ENCODE assay signal across 12 mouse cellular contexts in the genomic region with DNA sequence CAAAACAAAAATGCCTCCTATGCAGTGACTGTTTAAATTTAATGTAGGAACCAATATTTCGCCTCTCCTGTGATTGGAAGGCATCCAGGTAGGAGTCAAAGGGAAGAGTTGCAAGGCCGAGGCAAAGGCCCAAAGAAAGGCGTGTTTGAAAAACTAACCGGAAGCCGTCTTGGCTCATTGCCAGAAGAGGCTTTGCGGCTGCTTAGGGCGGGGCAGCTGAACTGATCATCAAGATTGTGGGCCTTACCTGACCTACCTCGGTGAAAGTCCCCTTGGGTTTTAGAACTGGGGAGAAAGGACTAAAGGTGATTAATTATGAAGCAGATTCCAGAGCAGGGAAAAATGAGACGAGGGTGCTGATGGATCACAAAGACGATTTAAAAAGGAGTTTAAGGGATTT.
DNase-seq lines count a peak whose midpoint lies in the region; ATAC-seq and TF ChIP-seq lines count a peak whose summit lies in the region.
"Had no signal": no experiment of that assay in that cellular context is flagged by ENCODE, and none has a peak within 500 bp of the region (broad histone marks: within the 10 kb centered on the region; RNA-seq: fewer than 3 reads in every experiment).

No protein-coding gene starts in this region.

- TF ChIP-seq CTCF in MEL (IDR thresholded peaks at IDR 0.05 in 2 of 3, conservative IDR thresholded peaks at IDR 0.05 in 1 of 3; ENCODE audit: control insufficient read depth in 1 of 3, insufficient read depth in 1 of 3, low read depth in 2 of 3, low read length in 3 of 3, poor library complexity in 1 of 3, severe bottlenecking in 1 of 3), result no peak

- peak overlapping the region; percentile 13 to 35 for H3K4me3 ChIP-seq in MEL (ENCODE audit: control insufficient read depth in 1 of 2, insufficient read depth in 1 of 2, low read depth in 2 of 2, low read length in 2 of 2)
- H3K4me3 ChIP-seq: limb, embryonic 10.5 days; myocyte had no signal

- peaks cover 0 to 13% of the 10 kb centered on the region in 2 experiments; a peak in 2 of 4 replicates for H3K36me3 ChIP-seq in MEL (ENCODE audit: control insufficient read depth in 1 of 2, insufficient read depth in 2 of 2, low read length in 2 of 2)

- H3K4me1 ChIP-seq in MEL (ENCODE audit: control insufficient read depth in 1 of 2, insufficient read depth in 2 of 2, low read length in 2 of 2), result peaks cover 8 to 17% of the 10 kb centered on the region in 2 experiments
- H3K4me1 ChIP-seq: limb, embryonic 10.5 days had no signal

- no peak for TF ChIP-seq RAD21 in MEL (IDR thresholded peaks at IDR 0.05; ENCODE audit: low read depth, low read length)

- TF ChIP-seq POLR2A in MEL (IDR thresholded peaks at IDR 0.05; ENCODE audit: control insufficient read depth in 1 of 2, insufficient read depth in 1 of 2, low read depth in 1 of 2, low read length in 2 of 2, poor library complexity in 1 of 2), result no peak

- no peaks in the 10 kb centered on the region for H3K27me3 ChIP-seq in MEL (ENCODE audit: control insufficient read depth in 1 of 2, insufficient read depth in 2 of 2, low read length in 2 of 2)

- 0 out of 2 replicates have a peak overlapping the region, but pooled peaks have one; percentile 31 for H3K27ac ChIP-seq in MEL (ENCODE audit: control insufficient read depth, low read depth, low read length)
- H3K27ac ChIP-seq: kidney, postnatal 0 days; limb, embryonic 10.5 days had no signal

- H3K9ac ChIP-seq in MEL (ENCODE audit: control insufficient read depth, low read depth, low read length, poor library complexity, severe bottlenecking), result peak overlapping the region; percentile 43

- peak; percentile 55 to 62; a peak in 2 of 4 replicates for TF ChIP-seq EP300 in MEL (IDR thresholded peaks at IDR 0.05; ENCODE audit: low read depth in 1 of 2, low read length in 2 of 2)

- intact Hi-C loops in left cerebral cortex, postnatal 4 days (cut with DNase I), result no loop called here

- H3K79me2 ChIP-seq in MEL (ENCODE audit: control insufficient read depth, insufficient read depth, low read length, poor library complexity), result no peaks in the 10 kb centered on the region

- ATAC-seq in CD4-positive, CD25-positive, alpha-beta regulatory T cell, adult 4 months, result no peak

- H3K9me3 ChIP-seq in MEL (replicated peaks; ENCODE audit: insufficient read depth, low read length), result no peaks in the 10 kb centered on the region
- H3K9me3 ChIP-seq: limb, embryonic 10.5 days had no signal

- peak; percentile 24 for DNase-seq in adrenal gland, postnatal 10 days
- DNase-seq in adrenal gland, postnatal 25 days, result no peak
- peak; percentile 24 for DNase-seq in left cerebral cortex, postnatal 4 days
- no peak for DNase-seq in left cerebral cortex, adult 9 months (ENCODE audit: low spot score in 2 of 2)
- peak; percentile 88 for DNase-seq in MEL (ENCODE audit: low read depth, low spot score)
- DNase-seq in lung, postnatal 14 days, result peak; percentile 28
- no peak for DNase-seq in thymus, postnatal 4 days
- DNase-seq: gastrocnemius, postnatal 14 days had no signal

TF ChIP-seq in MEL, 35 proteins besides CTCF, POLR2A, EP300 and RAD21:
- TF ChIP-seq POLR2AphosphoS5 (IDR thresholded peaks at IDR 0.05; ENCODE audit: borderline replicate concordance, low read depth, low read length) (no peak), USF2 (IDR thresholded peaks at IDR 0.05; ENCODE audit: borderline replicate concordance in 1 of 2, insufficient read depth in 1 of 2, low read depth in 1 of 2, low read length in 2 of 2) (no peak), ELF1 (IDR thresholded peaks at IDR 0.05; ENCODE audit: low read depth, low read length) (0 out of 2 replicates have a peak, but pooled peaks have one; percentile 31), NELFE (IDR thresholded peaks at IDR 0.05; ENCODE audit: low read depth, low read length) (no peak), GATA1 (IDR thresholded peaks at IDR 0.05; ENCODE audit: low read depth, low read length) (peak; percentile 44; the same call in 1 of the 2 replicates), USF1 (IDR thresholded peaks at IDR 0.05; ENCODE audit: low read depth, low read length) (no peak), MYC (IDR thresholded peaks at IDR 0.05; ENCODE audit: low read depth, low read length) (0 out of 2 replicates have a peak, but pooled peaks have one; percentile 32), SMC3 (IDR thresholded peaks at IDR 0.05; ENCODE audit: low read depth, low read length) (no peak), ZC3H11A (IDR thresholded peaks at IDR 0.05; ENCODE audit: low read depth, low read length) (no peak), RCOR1 (IDR thresholded peaks at IDR 0.05; ENCODE audit: low read depth, low read length) (peak; percentile 32; the same call in 1 of the 2 replicates), ZNF384 (IDR thresholded peaks at IDR 0.05; ENCODE audit: low read depth, low read length) (no peak), ZMIZ1 (IDR thresholded peaks at IDR 0.05; ENCODE audit: low read depth, low read length) (no peak), POLR2AphosphoS2 (IDR thresholded peaks at IDR 0.05; ENCODE audit: low read length) (no peak), MAX (IDR thresholded peaks at IDR 0.05; ENCODE audit: low read length) (peak; percentile 44; the same call in 1 of the 2 replicates), ZKSCAN1 (IDR thresholded peaks at IDR 0.05; ENCODE audit: low read depth, low read length) (no peak), MAZ (IDR thresholded peaks at IDR 0.05; ENCODE audit: low read depth, low read length) (no peak), TCF12 (IDR thresholded peaks at IDR 0.05; ENCODE audit: low read depth, low read length) (no peak), BHLHE40 (IDR thresholded peaks at IDR 0.05; ENCODE audit: borderline replicate concordance, low read depth, low read length) (no peak), JUND (IDR thresholded peaks at IDR 0.05; ENCODE audit: low read depth, low read length) (no peak), HCFC1 (IDR thresholded peaks at IDR 0.05; ENCODE audit: low read depth, low read length) (no peak), MEF2A (IDR thresholded peaks at IDR 0.05; ENCODE audit: extremely low read depth, insufficient replicate concordance, low read depth, low read length, poor library complexity, severe bottlenecking) (no peak), NRF1 (IDR thresholded peaks at IDR 0.05; ENCODE audit: insufficient read depth, low read depth, low read length, poor library complexity, severe bottlenecking) (no peak), TAL1 (IDR thresholded peaks at IDR 0.05; ENCODE audit: low read length) (no peak), CHD1 (IDR thresholded peaks at IDR 0.05; ENCODE audit: low read depth, low read length) (no peak), ETS1 (IDR thresholded peaks at IDR 0.05; ENCODE audit: low read depth, low read length) (peak; percentile 42; the same call in 1 of the 2 replicates), UBTF (IDR thresholded peaks at IDR 0.05; ENCODE audit: borderline replicate concordance, insufficient read depth, low read depth, low read length) (no peak), MAFK (IDR thresholded peaks at IDR 0.05; ENCODE audit: borderline replicate concordance, low read depth, low read length) (no peak), TBP (IDR thresholded peaks at IDR 0.05; ENCODE audit: low read depth, low read length) (0 out of 2 replicates have a peak, but pooled peaks have one; percentile 32), CHD2 (IDR thresholded peaks at IDR 0.05; ENCODE audit: low read length) (no peak), E2F4 (IDR thresholded peaks at IDR 0.05; ENCODE audit: borderline replicate concordance, low read depth, low read length) (no peak), GABPA (IDR thresholded peaks at IDR 0.05; ENCODE audit: low read depth, low read length) (no peak), KAT2A (conservative IDR thresholded peaks at IDR 0.05; ENCODE audit: low read depth, low read length) (no peak), MYB (IDR thresholded peaks at IDR 0.05; ENCODE audit: low read depth, low read length) (no peak), SIN3A (IDR thresholded peaks at IDR 0.05; ENCODE audit: low read length) (0 out of 2 replicates have a peak, but pooled peaks have one; percentile 8), MXI1 (IDR thresholded peaks at IDR 0.05; ENCODE audit: low read depth, low read length) (no peak)

Comparison
In these comparisons a context has a peak if more than half of its experiments do, and no peak if none do; other contexts are left out.
1. DNase-seq: peak in adrenal gland, postnatal 10 days (single experiment), left cerebral cortex, postnatal 4 days (single experiment), MEL (single experiment) and lung, postnatal 14 days (single experiment); none in adrenal gland, postnatal 25 days (single experiment), left cerebral cortex, adult 9 months (0 of 2) and thymus, postnatal 4 days (single experiment).